Mouse (Mus musculus) retina, postnatal 7 days (tissue): ENCODE measurements around the gene Nrtn.

Experiments used
- DNase-seq: peaks from one replicate; pipeline ENCODE4 v3.0.0-alpha.2; 2012; ENCODE audit warnings: low read depth, low spot score

Nrtn gene

DNA sequence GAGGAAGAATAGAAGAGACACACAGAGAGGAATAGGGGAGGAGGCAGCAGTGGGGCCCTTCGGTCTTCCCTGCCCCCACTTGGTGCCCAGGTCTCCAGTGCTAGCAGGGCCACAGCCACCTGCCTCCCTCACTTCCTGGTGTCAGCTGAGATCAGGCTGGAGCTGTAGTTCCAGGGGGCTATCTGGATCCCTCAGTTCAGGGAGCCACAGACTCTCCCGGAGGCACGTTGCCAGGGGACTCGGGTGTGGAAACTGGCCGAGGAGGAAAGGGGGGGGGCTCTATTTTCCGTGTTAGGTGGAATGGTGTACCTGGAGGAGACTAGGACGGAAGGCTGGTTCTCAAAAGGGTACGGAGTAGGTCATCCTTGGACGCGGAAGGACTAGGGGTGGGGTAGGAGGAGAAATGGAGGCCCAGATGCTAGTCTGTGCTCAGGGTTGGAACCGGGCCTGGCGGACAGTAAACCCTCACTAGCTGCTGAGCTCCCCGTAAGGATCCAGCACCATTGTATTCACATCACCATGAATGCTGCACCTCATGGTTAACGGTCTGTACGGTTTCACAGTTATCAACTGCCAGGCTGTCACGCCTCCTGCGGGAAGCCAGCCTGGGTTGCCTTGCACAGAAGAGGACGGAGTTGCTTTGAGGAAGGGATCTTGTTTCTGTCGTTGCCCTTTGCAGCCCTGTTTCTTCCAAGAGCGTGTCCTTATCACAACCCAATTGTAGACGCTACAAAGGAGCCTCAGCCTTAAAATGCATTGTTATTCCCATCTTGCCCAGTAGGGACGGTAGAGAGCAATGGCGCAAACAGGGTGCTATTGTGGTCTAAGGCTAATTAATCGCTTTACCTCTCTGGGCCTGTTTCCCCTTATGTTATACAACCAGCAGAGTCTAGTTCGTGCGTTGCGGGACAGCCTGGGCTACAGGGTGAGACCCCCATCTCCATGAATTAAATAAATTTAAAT, 5.7 kb upstream of the Nrtn start:
- no peak for DNase-seq

DNA sequence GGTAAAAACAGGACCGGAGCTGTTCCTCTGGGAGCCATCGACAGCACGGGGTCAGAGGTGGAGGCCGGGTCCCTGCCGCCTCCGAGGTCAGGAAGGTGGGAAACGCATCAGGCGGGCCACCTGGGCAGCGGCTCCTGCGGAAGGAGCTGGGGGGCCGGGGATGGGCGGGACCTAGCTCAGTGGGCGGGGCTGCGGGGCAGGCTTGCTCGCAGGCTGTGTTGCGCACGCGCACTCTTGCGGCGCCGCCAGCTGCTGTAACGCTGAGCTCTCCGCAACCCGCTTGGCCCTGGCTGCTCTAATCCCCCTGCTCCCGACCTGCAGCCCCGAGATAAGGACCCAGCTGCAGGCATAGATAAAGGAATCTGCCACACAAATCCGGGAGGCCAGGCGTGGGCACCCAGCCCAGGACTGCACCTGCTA, 4.7 kb upstream of the Nrtn start:
- DNase-seq = peak; percentile 90

GRCm38 (mm10) chr17:56761077-56761476, 3.7 kb upstream of the Nrtn start:
- DNase-seq = no peak

GRCm38 (mm10) chr17:56759261-56759660, 1.9 kb upstream of the Nrtn start:
- DNase-seq = no peak

DNA sequence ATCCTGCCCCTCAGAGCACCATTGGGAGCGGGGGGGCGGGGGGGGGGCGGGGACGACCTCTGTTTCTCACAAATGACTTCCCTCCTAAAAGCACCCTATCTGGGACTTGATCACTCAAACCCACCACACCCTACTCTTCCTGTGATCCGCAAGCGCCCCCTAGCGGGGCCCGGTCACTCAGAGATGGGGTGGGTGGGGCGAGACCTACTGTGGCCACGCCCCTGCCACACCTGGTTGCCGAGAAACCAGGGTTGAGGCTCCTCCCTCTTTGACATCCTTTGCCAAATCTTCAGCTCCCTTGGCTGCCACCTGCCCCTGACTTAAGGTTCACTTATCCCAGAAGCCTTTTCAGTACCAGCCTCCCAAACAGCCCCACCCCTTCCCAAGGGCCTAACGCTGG, 802 bp upstream of the Nrtn start:
- peak; percentile 36 for DNase-seq

DNA sequence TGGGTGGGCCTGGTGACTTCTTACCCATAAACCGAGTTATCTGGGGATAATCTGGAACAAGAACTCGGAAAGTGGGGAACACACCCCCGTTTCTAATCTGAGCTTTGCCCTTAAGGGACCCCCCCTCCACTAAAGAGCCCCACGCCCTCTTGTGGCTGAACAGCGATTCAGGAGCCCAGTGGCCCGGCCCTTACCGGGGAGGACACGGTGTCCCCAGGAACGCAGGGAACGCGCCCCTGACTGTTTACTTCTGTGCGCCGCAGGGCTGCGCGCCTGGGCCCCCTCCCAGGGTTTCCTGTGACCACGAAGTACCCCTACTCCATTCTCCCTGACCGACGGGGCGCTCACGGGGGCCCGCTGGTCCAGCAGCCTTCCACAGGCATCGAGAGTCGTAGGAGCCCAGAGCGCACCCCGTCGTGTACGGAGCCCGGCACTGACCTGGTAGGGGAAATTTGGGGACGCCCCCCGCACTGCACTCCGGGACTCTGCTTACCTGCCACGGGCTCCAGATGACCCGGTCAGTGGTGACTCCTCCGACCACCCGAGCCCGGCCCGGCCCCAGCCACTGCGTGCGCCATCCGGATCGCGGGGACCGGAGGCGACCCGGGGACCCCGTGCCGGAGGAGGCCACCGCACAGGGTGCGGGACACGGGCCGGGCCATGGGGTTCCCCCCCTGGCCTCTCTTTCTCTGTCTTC, 479 bp downstream of the Nrtn start:
- DNase-seq = no peak

GRCm38 (mm10) chr17:56754271-56755185, 2.8 kb downstream of the Nrtn start:
- DNase-seq = peak; percentile 45

- DNase-seq = no peak
Observed at GRCm38 (mm10) chr17:56753452-56753851, 3.9 kb downstream of the Nrtn start.

GRCm38 (mm10) chr17:56751404-56752072, 5.8 kb downstream of the Nrtn start:
- no peak for DNase-seq

GRCm38 (mm10) chr17:56744173-56744572, 13.2 kb downstream of the Nrtn start:
- DNase-seq = no peak

- no peak for DNase-seq
Observed at GRCm38 (mm10) chr17:56740788-56741160, 16.6 kb downstream of the Nrtn start.

DNA sequence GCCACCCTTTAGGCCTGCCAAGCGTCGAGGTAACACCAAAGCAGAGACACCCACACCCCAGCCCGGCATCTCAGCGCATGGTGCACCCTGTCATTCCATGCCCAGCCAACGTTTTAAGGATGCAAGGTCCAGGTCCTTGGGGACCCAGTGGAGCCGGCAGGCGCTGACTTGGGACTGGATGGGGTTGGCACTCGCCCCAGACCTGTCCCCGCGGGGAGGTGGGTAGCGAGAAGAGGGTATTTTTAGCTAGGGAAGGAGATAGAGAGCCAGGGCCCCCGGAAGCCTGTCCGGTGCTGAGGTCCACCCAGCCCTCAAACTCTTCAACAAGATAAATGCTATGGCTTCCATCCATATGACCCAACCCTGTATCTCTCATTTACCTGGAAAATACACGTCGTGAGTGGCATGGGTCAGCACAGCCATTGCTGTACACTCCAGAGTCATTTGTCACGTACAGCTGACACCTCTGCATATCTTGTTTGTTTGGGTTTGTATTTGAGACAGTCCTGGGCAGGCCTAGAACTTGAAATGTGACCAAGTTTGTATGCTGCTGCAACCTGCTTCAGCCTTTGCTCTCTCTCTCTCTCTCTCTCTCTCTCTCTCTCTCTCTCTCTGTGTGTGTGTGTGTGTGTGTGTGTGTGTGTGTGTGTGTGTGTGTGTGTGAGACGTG, 17.1 kb downstream of the Nrtn start:
- no peak for DNase-seq

- DNase-seq = no peak
Observed at GRCm38 (mm10) chr17:56738221-56738620, 19.1 kb downstream of the Nrtn start.

DNA sequence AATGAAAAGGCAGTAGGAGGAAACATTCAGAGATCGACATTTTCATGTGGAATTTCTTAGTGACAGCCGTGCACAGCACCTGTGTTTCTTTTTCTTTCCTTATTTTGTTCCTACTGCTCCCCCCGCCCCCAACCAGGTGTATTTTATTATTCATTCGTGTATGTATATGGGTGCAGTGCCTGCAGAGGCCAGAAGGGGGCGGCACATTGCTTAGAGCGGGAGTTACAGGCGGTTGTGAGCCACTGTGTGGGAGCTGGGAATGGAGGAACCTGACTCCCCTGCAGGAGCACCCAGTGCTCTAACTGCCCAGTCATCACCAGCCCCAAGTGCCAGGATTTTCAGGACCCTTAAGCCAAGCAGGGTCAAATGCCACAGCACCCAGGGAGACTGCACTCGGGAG, 20.8 kb downstream of the Nrtn start:
- DNase-seq = no peak

DNA sequence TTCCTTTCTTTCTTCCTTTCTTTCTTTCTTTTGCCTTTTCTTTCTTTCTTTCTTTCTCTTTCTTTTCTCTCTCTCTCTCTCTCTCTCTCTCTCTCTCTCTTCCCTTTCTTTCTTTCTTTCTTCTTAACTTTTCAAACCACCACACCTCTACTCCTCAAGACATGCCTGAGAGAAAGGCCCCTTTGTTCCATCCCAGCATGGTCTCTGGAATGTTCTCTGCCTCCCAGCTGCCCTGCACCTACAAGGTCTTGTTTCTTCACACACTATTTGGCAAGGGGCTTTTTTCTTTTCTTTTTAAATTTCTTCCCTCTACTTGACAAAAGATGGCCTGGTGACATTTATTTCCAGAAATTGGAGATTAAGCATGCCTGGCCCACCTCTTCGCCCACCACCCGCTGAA, 27.7 kb downstream of the Nrtn start:
- no peak for DNase-seq

DNA sequence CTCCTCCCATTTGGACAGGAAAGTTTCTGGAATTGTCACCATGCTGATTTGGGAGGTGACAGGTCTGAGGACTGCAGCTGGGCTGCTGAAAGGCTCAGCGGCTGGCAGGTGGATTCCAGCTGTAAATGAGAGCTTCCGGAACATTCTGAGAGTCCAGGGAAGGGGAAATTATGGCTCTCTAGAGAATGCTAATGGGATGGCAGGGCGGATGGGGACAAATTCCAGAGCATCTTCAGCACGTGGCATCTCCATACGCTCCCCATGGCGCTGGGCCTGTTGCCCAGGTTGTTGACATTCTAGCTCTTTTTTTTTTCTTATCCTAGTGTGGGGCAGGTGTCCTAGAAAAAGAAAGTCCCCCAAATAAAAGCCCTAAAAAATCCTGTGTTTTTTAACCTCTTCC, 28.2 kb downstream of the Nrtn start:
- no peak for DNase-seq

- DNase-seq = no peak
Observed at GRCm38 (mm10) chr17:56728117-56728516, 29.2 kb downstream of the Nrtn start.

DNA sequence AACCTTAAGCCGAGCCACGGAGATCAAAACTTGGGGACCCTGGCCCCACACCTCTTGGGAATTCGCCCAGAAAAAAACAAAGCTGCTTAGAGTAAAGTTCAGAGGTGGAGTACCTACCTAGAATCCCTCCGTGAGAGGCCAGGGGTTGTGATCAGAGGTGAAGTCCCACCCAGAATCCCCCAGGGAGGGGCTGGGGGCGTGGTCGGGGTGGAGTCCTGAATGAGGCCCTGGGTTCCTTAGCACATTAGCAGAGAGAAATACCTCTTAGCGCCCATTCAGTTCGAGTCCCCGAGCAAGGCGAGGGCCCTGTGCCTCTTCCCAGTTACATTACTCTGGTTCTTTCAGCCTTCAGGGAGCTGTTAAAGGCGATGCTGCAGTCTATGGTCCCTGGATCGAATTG, 29.7 kb downstream of the Nrtn start:
- no peak for DNase-seq

GRCm38 (mm10) chr17:56727029-56727649, 30.2 kb downstream of the Nrtn start:
- DNase-seq = no peak
